Mouse (Mus musculus) Muller cell, postnatal 12 days (primary cell): ENCODE results near the gene Nusap1.
"Not testable (repeated sequence)": the region's sequence is repeated elsewhere in the genome, so short reads cannot be mapped to it uniquely, and the experiment has no call there.

Experiments
- DNase-seq: peaks from one replicate; pipeline ENCODE4 v3.0.0-alpha.2; 2015; ENCODE audit errors: inconsistent ontology term

The Nusap1 gene

GRCm38 (mm10) chr2:119644254-119644653 lies 26.2 kb downstream of the Nusap1 start:
- no peak for DNase-seq

- DNase-seq: peak; percentile 76
Observed at GRCm38 (mm10) chr2:119662220-119663182, 44.4 kb downstream of the Nusap1 start, which contains the start of gene Ndufaf1. Gene Ndufaf1, minus strand, starts transcription at chr2:119662827.

GRCm38 (mm10) chr2:119665744-119666143 lies 47.6 kb downstream of the Nusap1 start:
- DNase-seq: not testable (repeated sequence)

- no peak for DNase-seq
Observed at GRCm38 (mm10) chr2:119669010-119669409, 50.9 kb downstream of the Nusap1 start.

GRCm38 (mm10) chr2:119674525-119675214 lies 56.6 kb downstream of the Nusap1 start, which contains the start of gene Rtf1:
Gene Rtf1, plus strand, starts transcription at chr2:119675068.
- peak; percentile 91 for DNase-seq

- DNase-seq: peak; percentile 75
Observed at GRCm38 (mm10) chr2:119675215-119675784, 57.2 kb downstream of the Nusap1 start.

GRCm38 (mm10) chr2:119675831-119676230 lies 57.7 kb downstream of the Nusap1 start:
- DNase-seq: no peak

- no peak for DNase-seq
Observed at GRCm38 (mm10) chr2:119683706-119684105, 65.6 kb downstream of the Nusap1 start.

GRCm38 (mm10) chr2:119692003-119692701 lies 74.1 kb downstream of the Nusap1 start:
- no peak for DNase-seq

- DNase-seq: no peak
Observed at GRCm38 (mm10) chr2:119694826-119695225, 76.7 kb downstream of the Nusap1 start.

- DNase-seq: no peak
Observed at GRCm38 (mm10) chr2:119696111-119696510, 78.0 kb downstream of the Nusap1 start.

- no peak for DNase-seq
Observed at GRCm38 (mm10) chr2:119698472-119698871, 80.4 kb downstream of the Nusap1 start.

- DNase-seq: no peak
Observed at GRCm38 (mm10) chr2:119699962-119700361, 81.9 kb downstream of the Nusap1 start.
